24 mouse cellular contexts compared by ENCODE assay signal in the genomic region with DNA sequence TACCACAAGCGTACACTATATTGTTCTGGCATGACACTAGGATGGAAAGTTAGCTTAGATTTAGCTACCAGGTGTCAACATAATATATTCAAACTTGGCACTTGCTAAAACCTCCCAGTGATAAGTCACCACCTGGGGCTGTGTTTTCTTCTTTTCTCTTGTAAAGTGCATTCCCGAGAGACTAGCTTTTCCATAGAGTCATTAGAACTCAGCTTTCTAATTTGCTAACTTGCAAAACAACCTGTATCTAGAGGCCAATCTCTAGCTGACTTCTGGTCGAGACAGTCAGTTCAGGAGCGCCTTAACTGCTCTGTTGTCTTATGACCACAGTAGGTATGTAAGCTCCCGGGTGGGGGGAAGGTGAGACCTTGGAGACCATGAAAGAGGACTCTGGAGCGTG. TPM values are rescaled to one million over a fixed set of nuclear protein-coding genes. Genes with fewer than 3 reads are reported as not detected.
"Had no signal": no experiment of that assay in that cellular context is flagged by ENCODE, and none has a peak within 500 bp of the region (broad histone marks: within the 10 kb centered on the region; RNA-seq: fewer than 3 reads in every experiment).

No protein-coding gene starts in this region.

- H3K9ac ChIP-seq: neural tube, embryonic 13.5 days; neural tube, embryonic 15.5 days; stomach, embryonic 15.5 days had no signal

- H3K36me3 ChIP-seq: neural tube, embryonic 13.5 days; neural tube, embryonic 15.5 days; stomach, embryonic 15.5 days had no signal

- H3K4me3 ChIP-seq: neural tube, embryonic 13.5 days; neural tube, embryonic 15.5 days; stomach, embryonic 15.5 days had no signal

- H3K4me1 ChIP-seq: neural tube, embryonic 13.5 days; neural tube, embryonic 15.5 days; stomach, embryonic 15.5 days had no signal

- H3K27me3 ChIP-seq: neural tube, embryonic 13.5 days; neural tube, embryonic 15.5 days; stomach, embryonic 15.5 days had no signal

- H3K9me3 ChIP-seq: neural tube, embryonic 13.5 days; neural tube, embryonic 15.5 days; stomach, embryonic 15.5 days had no signal

- DNase-seq: retina, postnatal 1 day; right cerebral cortex, adult 18-20 months; right cerebral cortex, postnatal 14 days; right cerebral cortex, postnatal 25 days; right cerebral cortex, postnatal 4 days; spleen, adult 18-20 months; thymus, adult 18-20 months; thymus, adult 2 months; thymus, postnatal 14 days; thymus, postnatal 25 days; thymus, postnatal 36 days; thymus, postnatal 4 days had no signal

- H3K4me2 ChIP-seq: neural tube, embryonic 13.5 days; neural tube, embryonic 15.5 days; stomach, embryonic 15.5 days had no signal

- H3K27ac ChIP-seq: neural tube, embryonic 13.5 days; neural tube, embryonic 15.5 days; stomach, embryonic 15.5 days; stomach, postnatal 0 days had no signal

RNA-seq across cellular contexts. Expression of a gene that starts 58.0 kb away (rescaled TPM):
- total RNA-seq: neutrophil, adult 5-6 weeks had no signal
- polyA plus RNA-seq: neural tube, embryonic 13.5 days; neural tube, embryonic 14.5 days; neural tube, embryonic 15.5 days; small intestine, adult 2 months; spleen, adult 2 months; stomach, embryonic 14.5 days; stomach, embryonic 15.5 days; stomach, embryonic 16.5 days; stomach, postnatal 0 days; thymus, adult 2 months; thymus, postnatal 0 days; urinary bladder, adult 2 months had no signal
